Mouse (Mus musculus): ENCODE measurements around the gene Dlgap1. TPM values are rescaled to one million over a fixed set of nuclear protein-coding genes. Genes with fewer than 3 reads are reported as not detected.

The Dlgap1 gene
- total RNA-seq, 2 experiments from 2014 or later: not detected

DNA sequence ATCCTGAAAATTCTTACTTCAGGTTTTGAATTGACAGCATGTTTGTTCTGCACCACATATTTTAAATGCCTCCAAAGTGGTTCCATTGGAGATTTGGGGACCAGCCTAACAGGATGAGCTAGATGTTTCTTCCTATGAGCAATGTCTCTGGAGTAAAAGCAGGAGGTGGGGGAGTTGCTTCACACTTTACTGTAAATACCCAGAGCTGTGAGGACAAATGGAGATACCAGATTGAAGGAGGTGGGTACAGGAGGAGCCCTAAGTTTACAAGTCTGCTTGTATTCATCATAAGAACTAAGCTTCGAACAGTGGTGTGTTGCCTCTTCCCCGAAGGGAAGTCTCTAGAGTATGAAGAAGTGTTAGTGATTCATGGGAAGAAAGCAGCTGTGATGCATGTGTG lies 201.0 kb downstream of the Dlgap1 start:
- ATAC-seq (replicated peaks; ENCODE audit: low FRiP score, poor library complexity, severe bottlenecking): no peak

- ATAC-seq (replicated peaks; ENCODE audit: low FRiP score, poor library complexity, severe bottlenecking): no peak
Measured at GRCm38 (mm10) chr17:70172500-70173036, 203.7 kb downstream of the Dlgap1 start.

DNA sequence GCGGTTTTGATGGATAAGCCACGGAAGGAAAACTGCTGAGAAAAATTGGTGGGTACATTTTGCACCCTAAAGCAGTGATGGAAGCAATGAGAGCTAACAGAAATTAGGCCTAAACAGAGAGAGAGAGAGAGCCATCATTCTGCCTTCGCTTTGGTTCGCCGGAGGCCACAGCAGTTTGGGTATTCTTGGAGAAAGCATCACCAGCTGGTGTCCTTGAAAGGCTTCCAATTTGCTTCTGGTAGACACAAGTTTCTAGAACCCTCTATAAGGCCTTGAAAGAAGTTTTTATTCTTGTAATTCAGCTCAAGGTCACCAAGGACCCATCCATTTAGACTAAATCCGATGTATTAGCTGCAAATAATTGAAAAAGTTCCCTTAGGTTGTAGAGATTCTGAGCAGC lies 205.0 kb downstream of the Dlgap1 start:
- no peak for ATAC-seq (replicated peaks; ENCODE audit: low FRiP score, poor library complexity, severe bottlenecking)

- no peak for ATAC-seq (replicated peaks; ENCODE audit: low FRiP score, poor library complexity, severe bottlenecking)
Measured at GRCm38 (mm10) chr17:70191228-70191627, 222.4 kb downstream of the Dlgap1 start.

DNA sequence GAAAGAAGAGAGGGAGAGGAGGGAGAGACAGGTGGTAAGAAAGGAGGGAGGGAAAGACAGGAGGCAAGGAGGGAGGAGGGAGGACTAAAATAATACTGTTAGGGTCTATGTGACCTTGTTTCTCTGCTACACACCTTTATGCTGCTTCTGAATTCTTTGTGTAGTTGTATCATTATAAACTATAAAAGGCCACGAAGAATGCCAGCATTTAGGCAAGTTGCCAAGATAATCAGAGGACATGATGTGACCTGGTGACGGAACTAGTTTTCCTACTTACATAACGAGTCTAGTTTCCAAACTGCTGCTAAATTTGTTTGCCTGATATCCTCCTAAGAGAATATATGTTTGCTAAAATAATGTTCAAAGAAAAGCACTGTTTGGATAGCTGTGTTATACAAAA lies 254.0 kb downstream of the Dlgap1 start:
- no peak for ATAC-seq (replicated peaks; ENCODE audit: low FRiP score, poor library complexity, severe bottlenecking)

DNA sequence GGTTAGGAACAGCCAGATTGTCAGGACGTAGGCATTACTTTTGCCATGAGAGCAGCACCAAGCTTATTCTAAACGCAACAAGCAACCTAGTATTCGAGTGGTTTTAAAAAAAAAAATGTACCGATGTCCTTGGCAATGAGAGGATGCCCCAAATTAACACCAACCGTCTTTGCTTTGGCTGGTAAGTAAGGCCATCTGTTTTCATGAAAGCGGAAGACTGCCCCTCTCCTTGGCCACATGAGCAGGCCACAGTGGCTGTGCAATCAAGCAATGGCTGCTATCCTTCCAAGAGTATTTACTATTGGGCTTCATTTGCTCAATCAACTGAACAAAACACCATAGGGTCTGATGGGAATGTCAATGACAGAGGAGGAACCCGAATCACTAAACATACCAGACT lies 278.5 kb downstream of the Dlgap1 start:
- ATAC-seq (replicated peaks; ENCODE audit: low FRiP score, poor library complexity, severe bottlenecking): no peak

DNA sequence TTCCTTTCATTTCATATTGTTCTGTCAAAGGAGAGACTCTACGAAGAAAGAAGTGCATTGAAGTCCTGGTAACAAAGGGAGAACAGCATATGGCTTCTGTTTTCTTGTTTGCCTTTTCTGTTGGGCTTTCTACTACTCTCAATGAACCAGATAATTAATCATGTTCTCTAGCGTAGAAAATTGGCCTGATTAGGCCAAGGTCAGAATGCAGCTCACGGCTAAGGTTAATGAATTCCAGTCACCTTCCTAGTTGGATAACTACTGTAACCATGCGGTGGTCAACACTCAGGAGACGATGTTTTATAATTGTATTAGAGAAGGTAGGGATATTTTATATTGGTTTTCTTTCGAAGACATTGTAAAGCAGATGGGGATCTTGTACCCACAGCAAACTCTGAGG lies 279.4 kb downstream of the Dlgap1 start:
- ATAC-seq (replicated peaks; ENCODE audit: low FRiP score, poor library complexity, severe bottlenecking): no peak

DNA sequence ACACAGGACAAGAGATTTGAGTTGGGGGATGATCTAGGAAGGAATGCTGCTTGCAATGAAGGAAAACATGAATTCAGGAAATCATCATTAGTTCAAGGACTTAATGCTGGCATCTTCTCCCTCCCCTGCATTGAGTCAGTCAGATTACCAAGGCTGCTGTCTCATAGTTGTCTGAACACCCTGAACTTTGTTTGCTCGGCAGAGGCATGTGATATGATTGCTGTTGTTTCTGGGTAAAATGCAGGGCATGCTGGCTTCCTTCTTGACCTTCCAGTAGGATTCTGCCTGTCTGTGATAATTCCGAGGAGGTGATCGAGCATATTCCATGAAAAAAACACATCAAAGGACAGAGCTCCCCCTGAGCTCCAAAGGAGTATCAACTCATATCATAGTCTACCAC lies 283.6 kb downstream of the Dlgap1 start:
- ATAC-seq (replicated peaks; ENCODE audit: low FRiP score, poor library complexity, severe bottlenecking): no peak

- ATAC-seq (replicated peaks; ENCODE audit: low FRiP score, poor library complexity, severe bottlenecking): no peak
Measured at GRCm38 (mm10) chr17:70256371-70256770, 287.5 kb downstream of the Dlgap1 start.

GRCm38 (mm10) chr17:70263156-70263555 lies 294.3 kb downstream of the Dlgap1 start:
- no peak for ATAC-seq (replicated peaks; ENCODE audit: low FRiP score, poor library complexity, severe bottlenecking)

DNA sequence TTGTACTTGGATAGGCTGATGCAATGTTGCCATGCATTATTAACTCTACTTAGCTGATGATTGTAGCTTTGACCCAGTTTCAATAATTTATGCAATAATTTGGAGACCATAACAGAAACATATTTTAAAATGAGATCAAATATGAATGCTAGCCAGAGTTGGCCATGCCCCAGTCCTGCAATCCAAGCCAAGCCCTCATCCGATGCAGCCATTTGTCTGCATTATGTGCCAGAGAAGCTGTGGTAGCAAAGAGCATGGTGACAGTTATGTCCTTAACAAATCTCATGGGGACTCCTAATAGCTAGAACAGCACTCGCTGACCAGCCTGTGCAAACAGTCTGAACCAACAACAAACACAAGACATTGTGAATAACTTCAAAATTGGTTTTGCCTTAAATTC lies 303.3 kb downstream of the Dlgap1 start:
- no peak for ATAC-seq (replicated peaks; ENCODE audit: low FRiP score, poor library complexity, severe bottlenecking)

- ATAC-seq (replicated peaks; ENCODE audit: low FRiP score, poor library complexity, severe bottlenecking): no peak
Measured at GRCm38 (mm10) chr17:70287708-70288107, 318.8 kb downstream of the Dlgap1 start.

- no peak for ATAC-seq (replicated peaks; ENCODE audit: low FRiP score, poor library complexity, severe bottlenecking)
Measured at GRCm38 (mm10) chr17:70294106-70294505, 325.2 kb downstream of the Dlgap1 start.

- ATAC-seq (replicated peaks; ENCODE audit: low FRiP score, poor library complexity, severe bottlenecking): no peak
Measured at GRCm38 (mm10) chr17:70301941-70302478, 333.1 kb downstream of the Dlgap1 start.

DNA sequence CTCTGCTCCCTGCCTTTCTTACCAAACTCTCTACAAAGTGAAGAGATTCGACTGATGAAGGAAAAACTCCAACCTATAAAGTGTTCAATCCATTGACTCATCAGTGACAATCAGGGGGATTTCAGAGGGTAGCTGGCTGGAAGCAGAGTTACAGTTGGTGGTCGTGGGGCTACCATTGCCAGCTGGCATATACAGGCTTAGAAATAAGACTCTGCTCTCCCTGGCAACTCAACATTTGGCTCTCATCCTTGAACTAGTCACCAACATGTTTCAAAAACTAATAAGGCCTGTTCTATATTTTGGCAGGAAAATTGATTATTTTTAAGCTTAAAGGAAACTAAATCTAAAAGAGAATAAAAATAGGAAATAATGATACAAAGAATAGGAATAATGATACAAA lies 333.8 kb downstream of the Dlgap1 start:
- ATAC-seq (replicated peaks; ENCODE audit: low FRiP score, poor library complexity, severe bottlenecking): no peak

GRCm38 (mm10) chr17:70305021-70305420 lies 336.1 kb downstream of the Dlgap1 start:
- ATAC-seq (replicated peaks; ENCODE audit: low FRiP score, poor library complexity, severe bottlenecking): no peak

DNA sequence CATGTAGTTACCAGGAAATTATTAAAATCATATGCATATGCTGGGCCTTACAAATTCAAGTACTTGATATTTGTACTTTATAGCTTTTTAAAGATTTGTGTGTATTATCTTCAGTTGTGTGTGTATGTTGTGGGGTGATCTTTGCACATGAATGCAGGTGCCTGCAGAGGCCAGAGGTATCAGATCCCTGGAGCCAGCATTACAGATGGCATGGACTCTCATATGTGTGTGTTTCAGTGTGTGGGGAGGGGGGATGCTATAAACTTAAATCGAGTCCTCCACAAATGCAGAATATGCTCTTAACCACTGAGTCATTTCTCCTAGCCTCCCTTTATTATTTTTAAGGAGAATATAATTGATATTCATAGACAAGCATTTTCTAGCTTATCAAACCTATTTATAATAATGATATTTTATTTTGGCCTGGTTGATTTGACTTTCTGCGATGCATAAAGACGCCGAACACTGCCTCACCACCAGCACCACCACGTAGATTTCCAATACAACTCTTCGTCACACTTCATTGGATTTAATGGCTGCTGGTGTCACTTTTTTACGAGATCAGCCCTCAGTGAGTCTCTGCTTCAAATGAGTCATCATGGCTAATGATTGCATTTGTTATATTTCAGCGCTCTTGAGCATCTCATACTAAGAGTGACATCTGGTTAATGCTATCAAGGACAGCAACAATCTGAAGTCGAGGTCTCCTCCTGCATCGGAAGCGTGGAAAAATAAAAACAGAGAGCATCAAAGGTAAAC lies 338.7 kb downstream of the Dlgap1 start:
- no peak for ATAC-seq (replicated peaks; ENCODE audit: low FRiP score, poor library complexity, severe bottlenecking)

DNA sequence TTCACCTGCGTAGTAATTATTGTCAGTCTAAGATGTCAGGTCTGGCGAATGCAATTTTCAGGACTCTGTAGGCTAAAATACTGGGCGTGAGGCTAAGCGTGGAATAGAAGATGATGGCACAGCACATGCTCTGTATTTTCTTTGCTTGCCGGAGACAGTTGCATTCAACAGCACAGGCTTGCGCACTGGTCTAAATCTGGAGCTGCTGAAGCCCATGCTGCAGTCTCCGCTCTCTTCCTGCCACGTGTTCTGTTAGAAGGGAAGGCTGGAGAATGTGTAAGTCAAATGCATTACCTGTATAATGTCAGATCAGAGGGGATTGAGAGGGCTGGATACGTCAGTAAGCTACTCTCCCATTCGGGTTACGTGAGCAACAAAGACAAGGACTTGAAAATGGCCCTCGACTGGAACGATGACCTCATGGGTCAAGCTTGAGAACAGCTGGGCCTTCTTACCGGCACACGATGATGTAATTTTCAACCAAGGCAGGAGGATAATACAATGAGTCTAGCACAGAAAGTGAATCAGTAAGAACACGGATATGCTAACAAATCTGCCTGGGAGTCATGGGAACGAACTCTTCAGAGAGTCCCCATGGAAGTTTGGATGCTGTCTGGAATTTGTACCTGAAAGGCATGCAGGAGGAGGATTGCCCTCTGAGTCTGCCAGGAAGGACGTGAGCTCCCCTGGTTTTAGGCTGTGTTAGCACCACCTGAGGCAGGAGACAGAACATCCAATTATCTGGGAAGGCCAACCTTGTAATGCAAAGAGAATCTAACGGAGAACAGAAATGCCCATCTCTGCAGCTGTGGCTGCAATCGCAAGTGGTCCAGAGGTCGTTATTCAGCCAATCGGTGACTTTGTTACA lies 339.7 kb downstream of the Dlgap1 start:
- ATAC-seq (replicated peaks; ENCODE audit: low FRiP score, poor library complexity, severe bottlenecking): no peak

DNA sequence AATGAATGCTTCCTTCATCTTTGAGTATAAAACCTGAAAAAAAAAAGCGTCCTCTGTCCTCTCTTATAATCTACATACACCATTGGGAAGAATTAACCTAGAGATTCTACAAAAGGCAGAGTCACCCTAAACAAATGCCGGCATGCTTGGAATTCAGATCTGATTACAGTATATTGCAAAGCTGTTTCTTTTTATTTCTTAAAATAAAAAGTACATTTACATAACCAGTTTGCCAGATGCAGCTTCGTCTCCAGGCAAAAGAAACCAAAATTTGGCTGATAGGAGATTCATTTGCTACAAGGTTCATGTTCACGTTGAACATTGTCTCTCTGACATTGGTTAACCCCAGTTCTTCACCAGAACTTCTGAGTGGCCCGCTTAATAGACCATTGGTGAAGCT lies 347.5 kb downstream of the Dlgap1 start:
- ATAC-seq (replicated peaks; ENCODE audit: low FRiP score, poor library complexity, severe bottlenecking): no peak

DNA sequence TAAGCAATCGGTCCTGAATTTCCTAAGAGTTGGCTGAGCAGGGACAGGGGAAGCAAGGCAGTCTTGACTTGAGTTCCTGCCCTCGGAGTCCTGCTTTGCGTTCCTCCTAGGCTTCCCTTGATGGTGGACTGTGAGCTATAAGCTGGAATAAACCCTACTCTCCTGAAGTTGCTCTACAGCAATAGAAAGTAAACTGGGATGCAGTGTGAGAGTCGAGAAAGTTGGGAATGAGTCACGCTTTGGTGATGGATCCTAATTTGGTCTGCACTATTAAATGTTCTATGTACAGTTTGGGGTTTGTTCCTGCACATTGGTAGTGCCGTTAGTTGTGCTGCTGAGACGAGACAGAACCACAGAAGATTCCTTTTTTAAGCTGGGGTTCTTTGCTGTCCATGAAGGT lies 348.9 kb downstream of the Dlgap1 start:
- no peak for ATAC-seq (replicated peaks; ENCODE audit: low FRiP score, poor library complexity, severe bottlenecking)

DNA sequence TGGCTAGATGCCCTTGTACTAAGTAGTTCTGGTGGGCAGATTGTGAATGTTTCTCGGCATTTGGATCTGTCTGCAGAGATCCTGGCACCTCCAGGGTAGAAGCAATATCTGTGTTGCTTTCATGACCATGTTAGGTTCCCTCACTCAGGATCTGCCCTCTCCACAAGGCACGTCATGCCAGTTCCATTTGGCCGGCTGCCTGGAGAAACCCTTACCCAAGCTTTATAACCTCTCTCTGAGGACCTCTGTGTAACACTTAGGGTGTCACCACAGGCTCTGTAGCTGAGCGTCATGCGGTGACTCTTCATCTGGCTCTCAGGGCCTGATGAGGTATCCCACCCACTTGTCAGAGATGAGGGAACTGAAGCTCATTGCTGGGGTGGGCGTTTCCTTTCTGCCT lies 353.1 kb downstream of the Dlgap1 start:
- no peak for ATAC-seq (replicated peaks; ENCODE audit: low FRiP score, poor library complexity, severe bottlenecking)
